Mouse (Mus musculus) midbrain, embryonic 10.5 days (tissue): Measurements from ENCODE around the gene Hist3h2ba. TPM values are rescaled to one million over a fixed set of nuclear protein-coding genes. Genes with fewer than 3 reads are reported as not detected.

Experiments
- DNase-seq: peaks from one replicate; pipeline ENCODE4 v3.0.0-alpha.2; 2017; ENCODE audit warnings: low spot score
- H3K27ac ChIP-seq: fragments of 300-500 bp; sonication (generic); replicated peaks from 2 replicates; pipeline ENCODE4 v1.5.1; 2016; ENCODE audit warnings: mild to moderate bottlenecking
- H3K27me3 ChIP-seq: fragments of 300-500 bp; sonication (generic); 2 replicates; pipeline ENCODE4 v1.6.1; 2016; ENCODE audit warnings: low read depth, mild to moderate bottlenecking; ENCODE audit not compliant: poor library complexity, severe bottlenecking
- H3K36me3 ChIP-seq: fragments of 300-500 bp; sonication (generic); 2 replicates; pipeline ENCODE4 v1.6.1; 2016; ENCODE audit warnings: mild to moderate bottlenecking, moderate library complexity
- H3K4me1 ChIP-seq: fragments of 300-500 bp; sonication (generic); 2 replicates; pipeline ENCODE4 v1.6.1; 2016
- H3K4me3 ChIP-seq: fragments of 300-500 bp; sonication (generic); 2 replicates; pipeline ENCODE4 v1.5.1; 2016; ENCODE audit warnings: mild to moderate bottlenecking, moderate library complexity
- H3K9me3 ChIP-seq: fragments of 300-500 bp; sonication (generic); replicated peaks from 2 replicates; pipeline ENCODE4 v1.6.1; 2016; ENCODE audit warnings: mild to moderate bottlenecking
- WGBS: fragments of 180-500 bp; shearing (Covaris S2); methylation state at CpG from one replicate; pipeline ENCODE4 v1.1.7; 2016; 5-methylcytosine and 5-hydroxymethylcytosine counted together
- polyA plus RNA-seq: library from polyadenylated mRNA; unstranded; fragments of >200 nt; fragmentation: Nextera tagmentation; extraction: Ambion mirVana; gene quantifications from 2 replicates; pipeline ENCODE4 v1.2.1, GENCODE M21; 2016

The Hist3h2ba gene
- 34.1 and 69.6 TPM in 2 replicates for polyA plus RNA-seq

GRCm38 (mm10) chr11:58948542-58949479 is at the start of gene Hist3h2ba:
Hist3h2ba (plus strand) TSS chr11:58948920.
- Histone ChIP-seq H3K36me3 (no peaks in the 10 kb centered on the region), H3K27me3 (peaks cover 41% of the 10 kb centered on the region), H3K4me3 (peak within 1 kb of the TSS; percentile 73), H3K9me3 (no peaks in the 10 kb centered on the region), H3K27ac (peak within 1 kb of the TSS; percentile 96), H3K4me1 (peaks cover 46% of the 10 kb centered on the region)
- WGBS = under 1% methylated on average over 48 of the region's 48 CpGs
- peak; percentile 77 for DNase-seq

- no peaks in the 10 kb centered on the region for H3K9me3 ChIP-seq
- H3K4me3 ChIP-seq = no peak overlapping the region
- peaks cover 50% of the 10 kb centered on the region for H3K36me3 ChIP-seq
- peaks cover 17% of the 10 kb centered on the region for H3K4me1 ChIP-seq
- H3K27me3 ChIP-seq = no peaks in the 10 kb centered on the region
- no peak for DNase-seq
- no peak overlapping the region for H3K27ac ChIP-seq
Observed at GRCm38 (mm10) chr11:58901080-58901479, 47.6 kb upstream of the Hist3h2ba start.

DNA sequence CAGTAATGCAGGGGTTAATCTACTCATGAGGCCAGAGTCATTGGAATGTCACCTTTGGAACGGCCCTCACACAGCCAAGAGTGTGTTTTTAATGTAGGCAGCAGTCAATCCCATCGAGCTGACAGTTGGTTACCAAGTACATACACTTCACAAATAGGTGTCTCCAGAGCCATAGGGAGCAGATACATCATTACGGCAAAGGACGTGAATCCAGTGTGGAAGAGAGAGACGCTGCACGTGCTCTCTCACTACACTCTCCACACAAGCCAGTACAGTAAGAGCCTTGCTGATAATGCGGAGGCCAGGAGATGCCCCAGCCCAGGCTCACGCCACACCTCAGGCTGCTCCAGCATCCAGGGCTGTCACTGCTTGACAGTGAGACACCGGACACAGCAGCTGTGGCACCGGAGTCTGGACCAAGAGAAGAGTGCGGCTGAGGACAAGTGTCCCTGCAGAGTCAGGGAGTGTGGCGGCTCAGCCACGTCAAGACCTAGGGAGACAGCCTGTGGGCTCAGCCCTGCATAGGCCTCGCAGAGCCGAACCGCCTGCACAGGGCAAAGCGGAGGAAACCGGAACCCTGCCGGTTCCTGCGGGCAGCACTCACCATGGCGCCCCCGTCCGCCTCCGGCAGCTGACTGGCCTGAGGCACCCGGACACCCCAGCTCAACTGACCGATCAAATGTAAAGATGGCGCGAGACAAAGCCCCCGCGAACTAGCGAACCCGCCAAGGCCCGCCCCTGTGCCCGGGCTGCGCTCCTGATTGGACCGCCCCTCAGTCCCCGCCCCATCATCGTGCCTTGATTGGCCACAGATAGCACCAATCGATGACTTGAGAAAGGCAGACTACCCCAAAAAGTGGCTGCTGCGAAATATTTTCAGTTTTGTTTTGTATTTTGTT is 45.0 kb upstream of the Hist3h2ba start, which contains the start of gene Zfp39:
TSS of gene Zfp39 (minus strand) at position 715 of the 899 bp plus-strand sequence.
- peaks cover 17% of the 10 kb centered on the region for H3K4me1 ChIP-seq
- peak within 1 kb of the TSS; percentile 94 for H3K27ac ChIP-seq
- H3K4me3 ChIP-seq = peak within 1 kb of the TSS; percentile 84
- H3K9me3 ChIP-seq = no peaks in the 10 kb centered on the region
- H3K36me3 ChIP-seq = peaks cover 28% of the 10 kb centered on the region
- 1% methylated on average over 40 of the region's 40 CpGs for WGBS
- no peaks in the 10 kb centered on the region for H3K27me3 ChIP-seq
- peak; percentile 96 for DNase-seq

- no peaks in the 10 kb centered on the region for H3K9me3 ChIP-seq
- H3K4me3 ChIP-seq = peak overlapping the region; percentile 84
- no peak for DNase-seq
- peaks cover 17% of the 10 kb centered on the region for H3K4me1 ChIP-seq
- H3K27ac ChIP-seq = peak overlapping the region; percentile 94
- H3K36me3 ChIP-seq = peaks cover 23% of the 10 kb centered on the region
- no peaks in the 10 kb centered on the region for H3K27me3 ChIP-seq
- 6% methylated on average over 8 of the region's 8 CpGs for WGBS
Observed at GRCm38 (mm10) chr11:58904410-58904718, 44.4 kb upstream of the Hist3h2ba start.

DNA sequence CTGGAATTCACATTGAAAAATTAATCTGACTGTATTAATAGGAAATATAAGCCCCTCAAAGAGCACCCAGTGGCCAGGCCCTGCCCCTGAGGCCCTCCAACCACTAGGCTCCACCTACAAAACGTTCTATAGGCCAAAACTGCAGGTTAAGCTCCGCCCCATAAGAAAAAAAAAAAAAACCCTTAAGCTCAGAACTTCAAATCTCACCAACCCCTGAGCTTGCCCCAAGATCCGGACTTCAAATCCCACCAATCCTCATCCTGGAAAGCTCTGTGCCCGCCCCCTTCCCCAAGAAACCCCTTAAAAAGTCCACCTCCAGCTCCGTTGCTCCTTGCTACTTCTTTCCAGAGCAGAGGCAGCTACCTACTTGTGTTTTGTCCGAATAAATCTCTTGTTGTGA is 43.9 kb upstream of the Hist3h2ba start:
- no peak overlapping the region; the same call in 1 of the 2 replicates for H3K27ac ChIP-seq
- DNase-seq = peak; percentile 28
- 41% methylated on average over 6 of the region's 6 CpGs for WGBS

DNA sequence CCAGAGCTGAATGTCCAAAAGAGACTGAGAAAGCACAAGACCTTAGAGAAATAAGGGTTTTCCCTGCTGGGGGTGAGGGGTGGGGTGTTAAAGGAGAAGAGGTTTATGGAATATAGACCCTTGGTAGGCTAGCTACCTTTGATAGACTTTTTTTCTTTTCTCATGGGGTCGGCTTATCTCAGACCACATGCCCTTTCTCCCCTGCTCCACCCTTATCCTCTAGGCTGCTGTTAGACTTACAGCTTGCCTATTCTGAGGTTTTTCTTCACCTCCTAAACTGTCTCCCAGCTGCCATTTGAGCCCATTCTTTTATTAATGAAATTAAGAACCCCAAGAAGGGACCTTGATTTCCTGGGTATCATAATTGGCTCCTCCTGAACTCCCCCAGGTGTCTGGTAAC is 34.9 kb upstream of the Hist3h2ba start:
- Histone ChIP-seq H3K27ac (peak overlapping the region; percentile 76), H3K36me3 (no peaks in the 10 kb centered on the region), H3K9me3 (no peaks in the 10 kb centered on the region), H3K4me3 (no peak overlapping the region), H3K27me3 (0 out of 2 replicates have a peak, but pooled peaks cover 3% of the 10 kb centered on the region), H3K4me1 (peaks cover 6% of the 10 kb centered on the region)
- 76% methylated on average over 1 of the region's 1 CpGs for WGBS
- no peak for DNase-seq

More for the DNA sequence above, 43.9 kb upstream of the Hist3h2ba start:
- Histone ChIP-seq H3K4me3 (peak overlapping the region; percentile 84; the same call in 1 of the 2 replicates), H3K36me3 (peaks cover 22% of the 10 kb centered on the region), H3K27me3 (no peaks in the 10 kb centered on the region), H3K4me1 (peaks cover 17% of the 10 kb centered on the region), H3K9me3 (no peaks in the 10 kb centered on the region)

DNA sequence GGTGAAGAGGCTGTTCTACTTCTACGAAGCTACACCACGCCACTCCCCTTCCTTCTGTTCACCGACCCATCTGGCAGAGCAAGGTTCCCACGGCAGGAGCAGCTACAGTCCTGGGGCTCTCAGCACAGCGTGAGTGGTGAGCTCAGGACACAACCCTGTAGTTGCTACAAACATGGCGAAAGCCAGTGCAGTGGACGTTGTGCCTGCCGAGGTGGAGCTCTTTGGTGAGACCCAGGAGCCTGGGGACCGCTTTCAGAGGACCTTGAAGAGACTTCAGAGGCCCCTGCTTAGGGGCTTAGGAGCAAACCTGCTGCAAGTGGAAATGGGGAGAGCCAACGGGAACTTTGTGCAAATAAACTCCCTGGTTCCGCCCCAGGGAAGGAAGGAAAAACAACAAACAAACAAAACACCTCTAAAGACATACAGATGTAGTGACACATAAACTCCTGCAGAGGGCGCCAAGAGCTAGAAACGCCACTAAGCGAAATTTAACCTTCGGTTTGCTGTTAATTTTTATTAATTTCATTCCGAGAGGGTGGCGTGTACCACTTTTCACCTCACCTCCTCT is 34.2 kb upstream of the Hist3h2ba start:
- Histone ChIP-seq H3K36me3 (no peaks in the 10 kb centered on the region), H3K27me3 (0 out of 2 replicates have a peak, but pooled peaks cover 6% of the 10 kb centered on the region), H3K4me3 (peak overlapping the region; percentile 46), H3K4me1 (peaks cover 6% of the 10 kb centered on the region), H3K9me3 (no peaks in the 10 kb centered on the region), H3K27ac (peak overlapping the region; percentile 76)
- DNase-seq = peak; percentile 39
- WGBS = 23% methylated on average over 17 of the region's 17 CpGs

DNA sequence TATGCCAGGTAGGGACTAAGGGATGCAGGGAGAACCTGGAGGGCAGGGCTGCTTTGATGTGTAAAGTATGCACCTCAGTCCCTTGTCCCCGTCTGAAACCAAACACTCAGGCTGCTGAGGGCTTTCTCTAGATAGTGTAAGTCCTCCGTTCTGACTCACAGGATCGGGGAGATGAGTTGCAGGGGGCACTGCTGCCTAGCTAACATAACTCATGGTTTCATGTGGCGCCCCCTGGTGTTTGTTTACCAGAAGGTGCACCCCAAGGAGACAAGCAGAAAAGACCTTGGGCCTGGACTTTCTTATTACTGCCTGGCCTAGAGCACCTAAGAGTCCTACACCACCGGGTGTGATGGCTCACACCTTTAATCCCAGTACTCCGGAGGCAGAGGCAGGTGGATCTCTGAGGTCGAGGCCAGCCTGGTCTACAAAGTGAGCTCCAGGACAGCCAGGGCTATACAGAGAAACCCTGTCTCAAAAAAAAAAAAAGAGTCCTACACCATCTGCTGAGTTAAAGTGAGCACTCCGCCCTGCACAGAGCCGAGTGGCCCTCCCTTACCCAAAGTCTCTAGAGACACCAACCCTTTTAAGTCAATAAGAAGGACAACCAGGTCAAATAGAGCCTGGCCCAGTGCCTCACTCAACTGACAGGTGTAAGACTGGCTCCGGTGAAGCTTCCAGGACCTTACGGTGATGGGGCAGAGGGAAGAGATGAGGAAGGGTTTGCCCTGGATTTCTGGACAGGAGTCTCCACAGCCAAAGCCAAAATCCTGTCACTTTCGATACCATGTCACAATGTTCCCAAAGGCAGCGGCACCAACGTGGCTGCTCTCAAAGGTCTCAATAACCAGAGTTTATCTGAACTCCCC is 31.6 kb upstream of the Hist3h2ba start:
- Histone ChIP-seq H3K4me3 (no peak overlapping the region), H3K27ac (no peak overlapping the region), H3K4me1 (peaks cover 6% of the 10 kb centered on the region), H3K27me3 (0 out of 2 replicates have a peak, but pooled peaks cover 6% of the 10 kb centered on the region), H3K36me3 (no peaks in the 10 kb centered on the region), H3K9me3 (no peaks in the 10 kb centered on the region)
- DNase-seq = peak; percentile 40
- WGBS = 58% methylated on average over 14 of the region's 14 CpGs

- Histone ChIP-seq H3K4me1 (peaks cover 6% of the 10 kb centered on the region), H3K4me3 (no peak within 1 kb of the TSS), H3K36me3 (no peaks in the 10 kb centered on the region), H3K9me3 (no peaks in the 10 kb centered on the region), H3K27me3 (0 out of 2 replicates have a peak, but pooled peaks cover 6% of the 10 kb centered on the region), H3K27ac (no peak within 1 kb of the TSS)
- DNase-seq = no peak
- WGBS = 92% methylated on average over 12 of the region's 12 CpGs
Observed at GRCm38 (mm10) chr11:58917745-58918366, 30.9 kb upstream of the Hist3h2ba start, which contains the start of gene Btnl10. Btnl10 (plus strand) TSS chr11:58917908.

DNA sequence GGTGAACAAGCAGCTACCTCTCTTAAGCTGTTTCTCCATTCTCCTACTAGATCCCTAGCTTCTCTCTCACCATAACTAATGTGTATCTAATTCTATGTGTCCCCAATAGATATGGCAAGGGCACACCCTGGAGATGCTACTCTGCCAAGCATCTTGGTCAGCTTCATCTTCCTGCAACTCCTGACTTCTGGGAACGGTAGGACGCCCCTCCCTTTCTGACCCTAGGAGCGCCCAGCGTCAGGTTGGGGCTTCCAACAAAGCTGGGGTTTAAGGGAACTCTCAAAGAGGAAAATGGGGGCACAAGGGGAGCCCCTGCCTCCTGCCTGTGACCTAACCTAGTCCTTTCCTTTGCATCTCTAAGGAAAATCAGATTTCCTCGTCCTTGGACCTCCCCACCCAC is 30.0 kb upstream of the Hist3h2ba start:
- Histone ChIP-seq H3K4me3 (no peak overlapping the region), H3K27me3 (0 out of 2 replicates have a peak, but pooled peaks cover 6% of the 10 kb centered on the region), H3K36me3 (no peaks in the 10 kb centered on the region), H3K4me1 (peaks cover 6% of the 10 kb centered on the region), H3K27ac (no peak overlapping the region), H3K9me3 (no peaks in the 10 kb centered on the region)
- no peak for DNase-seq
- WGBS = 83% methylated on average over 5 of the region's 5 CpGs

GRCm38 (mm10) chr11:58922420-58922819 is 26.3 kb upstream of the Hist3h2ba start:
- DNase-seq = no peak
- no peaks in the 10 kb centered on the region for H3K9me3 ChIP-seq
- H3K36me3 ChIP-seq = no peaks in the 10 kb centered on the region
- 0 out of 2 replicates have a peak, but pooled peaks cover 6% of the 10 kb centered on the region for H3K27me3 ChIP-seq
- WGBS = 87% methylated on average over 9 of the region's 9 CpGs
- H3K27ac ChIP-seq = no peak overlapping the region
- H3K4me1 ChIP-seq = no peaks in the 10 kb centered on the region; the same call in 1 of the 2 replicates
- no peak overlapping the region for H3K4me3 ChIP-seq
